Comparison of ENCODE assay signal across 20 mouse cellular contexts in the genomic region with DNA sequence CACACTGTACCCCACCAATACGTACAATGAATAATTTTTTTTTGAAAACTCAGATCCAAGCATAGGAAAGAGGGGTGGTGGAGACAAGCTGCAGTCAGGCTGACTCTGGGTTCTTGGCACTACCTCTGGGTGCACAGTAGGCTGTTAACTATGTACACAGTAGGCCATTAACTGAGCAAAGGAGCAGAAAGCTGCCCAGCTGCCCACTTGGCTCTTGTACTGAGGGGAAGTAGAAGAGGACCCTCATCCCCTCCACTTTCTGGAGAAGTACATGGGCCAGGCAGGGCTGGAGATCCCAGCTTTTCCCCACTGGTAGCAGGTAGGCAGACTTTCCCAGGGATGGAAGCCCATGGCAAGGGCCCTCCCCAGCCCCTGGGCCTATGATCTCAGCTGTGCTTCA. TPM values are rescaled to one million over a fixed set of nuclear protein-coding genes. Genes with fewer than 3 reads are reported as not detected.
"Had no signal": no experiment of that assay in that cellular context is flagged by ENCODE, and none has a peak within 500 bp of the region (broad histone marks: within the 10 kb centered on the region; RNA-seq: fewer than 3 reads in every experiment).

No protein-coding gene starts in this region.

- H3K27me3 ChIP-seq: midbrain, embryonic 12.5 days; neural tube, embryonic 13.5 days; neural tube, embryonic 15.5 days had no signal

- H3K9me3 ChIP-seq: midbrain, embryonic 12.5 days; neural tube, embryonic 13.5 days; neural tube, embryonic 15.5 days had no signal

- H3K27ac ChIP-seq: midbrain, embryonic 12.5 days; neural tube, embryonic 13.5 days; neural tube, embryonic 15.5 days had no signal

- H3K4me2 ChIP-seq: lung, embryonic 14.5 days; midbrain, embryonic 12.5 days; neural tube, embryonic 13.5 days; neural tube, embryonic 15.5 days had no signal

- ATAC-seq: midbrain, embryonic 16.5 days had no signal

- H3K9ac ChIP-seq: lung, embryonic 14.5 days; midbrain, embryonic 12.5 days; neural tube, embryonic 13.5 days; neural tube, embryonic 15.5 days had no signal

- DNase-seq: lung, adult 18-20 months; lung, embryonic 14.5 days; lung, postnatal 10 days; lung, postnatal 4 days; midbrain, embryonic 14.5 days; retina, postnatal 1 day; right cerebral cortex, adult 18-20 months; right cerebral cortex, postnatal 25 days; right cerebral cortex, postnatal 4 days; spleen, adult 18-20 months; thymus, adult 18-20 months; thymus, postnatal 14 days; thymus, postnatal 36 days had no signal

- H3K4me3 ChIP-seq: midbrain, embryonic 12.5 days; myocyte; neural tube, embryonic 13.5 days; neural tube, embryonic 15.5 days had no signal

RNA-seq across cellular contexts. Expression of a gene that starts 16.7 kb away (rescaled TPM):
- total RNA-seq: megakaryocyte, adult 5-6 weeks; megakaryocyte-erythroid progenitor cell, adult 5-6 weeks had no signal
